Mouse (Mus musculus): Measurements from ENCODE around the gene Prss57. TPM values are rescaled to one million over a fixed set of nuclear protein-coding genes. Genes with fewer than 3 reads are reported as not detected.

Gene Prss57
- polyA plus RNA-seq, 1 experiment from 2014 or later, result 0.09 TPM

DNA sequence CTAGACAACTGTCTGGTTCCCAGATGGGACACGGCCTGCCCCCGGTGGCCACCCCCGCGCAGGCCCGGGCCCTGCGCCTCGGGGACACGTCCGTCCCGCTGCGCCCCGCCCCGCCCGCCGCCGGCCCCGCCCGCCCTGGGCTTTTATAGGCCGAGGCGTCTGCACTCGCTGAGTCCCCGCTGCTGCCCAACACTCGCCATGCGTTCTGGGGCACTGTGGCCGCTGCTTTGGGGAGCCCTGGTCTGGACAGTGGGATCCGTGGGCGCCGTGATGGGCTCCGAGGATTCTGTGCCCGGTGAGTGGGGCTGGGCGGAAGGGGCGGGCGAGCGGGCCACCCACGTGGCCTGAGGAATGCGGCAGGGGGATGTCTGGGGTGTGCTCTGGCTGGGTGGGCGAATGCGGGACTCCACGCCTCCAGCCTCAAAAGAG, 13.6 kb downstream of the Prss57 start, which contains the start of gene Fstl3:
TSS of gene Fstl3 (plus strand) at position 170 of the 429 bp plus-strand sequence.
- WGBS, result 2% methylated on average over 39 of the region's 39 CpGs
- Histone ChIP-seq H3K27me3 (peaks cover 63% of the 10 kb centered on the region), H3K36me3 (replicated peaks) (no peaks in the 10 kb centered on the region), H3K4me1 (peaks cover 29% of the 10 kb centered on the region), H3K9me3 (no peaks in the 10 kb centered on the region), H3K9ac (peak within 1 kb of the TSS; percentile 13; the same call in 1 of the 2 replicates), H3K4me2 (peak within 1 kb of the TSS; percentile 43), H3K27ac (no peak within 1 kb of the TSS), H3K4me3 (replicated peaks) (peak within 1 kb of the TSS; percentile 24)
- no peak for ATAC-seq (ENCODE audit: low FRiP score)

- no peak overlapping the region for H3K4me2 ChIP-seq
- ATAC-seq (ENCODE audit: low FRiP score), result no peak
- H3K9ac ChIP-seq, result no peak overlapping the region
- H3K4me3 ChIP-seq (replicated peaks), result no peak overlapping the region
- no peak overlapping the region for H3K27ac ChIP-seq
- H3K4me1 ChIP-seq, result peaks cover 13% of the 10 kb centered on the region
- H3K9me3 ChIP-seq, result no peaks in the 10 kb centered on the region
- H3K36me3 ChIP-seq (replicated peaks), result no peaks in the 10 kb centered on the region
- peaks cover 42% of the 10 kb centered on the region for H3K27me3 ChIP-seq
- 75% methylated on average over 5 of the region's 5 CpGs for WGBS
These were observed 16.1 kb downstream of the Prss57 start for GRCm38 (mm10) chr10:79774486-79775279.

GRCm38 (mm10) chr10:79773208-79773607, 17.6 kb downstream of the Prss57 start:
- WGBS, result 93% methylated on average over 2 of the region's 2 CpGs
- H3K36me3 ChIP-seq (replicated peaks), result no peaks in the 10 kb centered on the region

GRCm38 (mm10) chr10:79772320-79772719, 18.4 kb downstream of the Prss57 start:
- H3K9me3 ChIP-seq, result no peaks in the 10 kb centered on the region
- WGBS, result 89% methylated on average over 3 of the region's 3 CpGs
- no peak overlapping the region for H3K27ac ChIP-seq
- H3K4me1 ChIP-seq, result peaks cover 12% of the 10 kb centered on the region
- no peak for ATAC-seq (ENCODE audit: low FRiP score)
- no peak overlapping the region for H3K9ac ChIP-seq
- H3K4me3 ChIP-seq (replicated peaks), result no peak overlapping the region
- peaks cover 18% of the 10 kb centered on the region for H3K27me3 ChIP-seq
- H3K4me2 ChIP-seq, result no peak overlapping the region
- no peaks in the 10 kb centered on the region for H3K36me3 ChIP-seq (replicated peaks)

More at GRCm38 (mm10) chr10:79773208-79773607, 17.6 kb downstream of the Prss57 start:
- Histone ChIP-seq H3K4me1 (peaks cover 14% of the 10 kb centered on the region), H3K27ac (no peak overlapping the region), H3K4me3 (replicated peaks) (no peak overlapping the region), H3K4me2 (no peak overlapping the region), H3K9ac (no peak overlapping the region), H3K9me3 (no peaks in the 10 kb centered on the region), H3K27me3 (peaks cover 27% of the 10 kb centered on the region)
- ATAC-seq (ENCODE audit: low FRiP score), result no peak

DNA sequence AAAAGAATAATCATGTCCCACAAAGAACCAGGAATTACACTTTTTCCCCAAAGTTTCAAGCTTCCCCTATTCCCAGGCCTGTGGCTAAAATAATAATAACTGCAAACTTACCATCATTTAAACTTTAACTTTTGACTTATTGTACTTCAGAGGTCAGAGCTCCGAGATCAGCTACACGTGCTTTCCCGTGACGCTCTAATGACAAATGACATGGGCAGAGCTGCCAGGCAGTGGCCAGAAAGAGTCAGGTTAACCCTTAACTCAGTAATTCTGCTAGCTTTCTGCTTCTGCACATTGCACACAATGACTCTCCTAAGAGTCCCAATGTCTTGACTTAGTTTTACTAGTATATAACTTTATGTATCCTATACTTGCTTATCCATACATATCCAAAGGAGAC, 21.4 kb downstream of the Prss57 start:
- H3K27ac ChIP-seq, result no peak overlapping the region
- no peak overlapping the region for H3K4me2 ChIP-seq
- 0 out of 2 replicates have a peak, but pooled peaks cover 3% of the 10 kb centered on the region for H3K27me3 ChIP-seq
- no peak overlapping the region for H3K4me3 ChIP-seq (replicated peaks)
- 73% methylated on average over 4 of the region's 4 CpGs for WGBS
- no peak overlapping the region for H3K9ac ChIP-seq
- ATAC-seq (ENCODE audit: low FRiP score), result no peak
- H3K9me3 ChIP-seq, result no peaks in the 10 kb centered on the region
- H3K4me1 ChIP-seq, result peaks cover 25% of the 10 kb centered on the region
- no peaks in the 10 kb centered on the region for H3K36me3 ChIP-seq (replicated peaks)

DNA sequence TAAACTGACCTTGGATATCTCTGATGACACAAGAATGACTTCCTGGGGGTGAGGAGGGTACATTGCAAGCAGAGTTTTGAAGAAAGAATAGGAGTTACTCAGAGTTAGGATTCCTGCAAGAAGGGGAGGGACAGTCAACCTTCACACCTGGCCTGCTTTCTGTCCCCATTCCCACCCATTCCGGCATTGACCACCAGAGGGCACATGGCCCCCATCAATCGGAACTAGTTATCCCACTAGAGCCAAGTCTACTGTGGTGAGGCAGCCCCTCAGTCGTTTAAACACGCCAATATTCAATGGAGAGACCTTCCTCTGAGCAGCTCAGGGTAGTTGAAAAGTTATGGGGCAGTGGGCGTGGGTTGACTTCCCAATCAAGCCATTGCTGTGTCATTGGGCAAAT, 22.4 kb downstream of the Prss57 start:
- H3K9ac ChIP-seq, result no peak overlapping the region
- no peak overlapping the region for H3K27ac ChIP-seq
- no peaks in the 10 kb centered on the region for H3K9me3 ChIP-seq
- no peak for ATAC-seq (ENCODE audit: low FRiP score)
- H3K4me2 ChIP-seq, result 0 out of 2 replicates have a peak overlapping the region, but pooled peaks have one; percentile 94
- peaks cover 28% of the 10 kb centered on the region for H3K4me1 ChIP-seq
- 0 out of 2 replicates have a peak, but pooled peaks cover 3% of the 10 kb centered on the region for H3K27me3 ChIP-seq
- H3K36me3 ChIP-seq (replicated peaks), result no peaks in the 10 kb centered on the region
- 3% methylated on average over 5 of the region's 5 CpGs for WGBS
- no peak overlapping the region for H3K4me3 ChIP-seq (replicated peaks)

GRCm38 (mm10) chr10:79767372-79768244, 23.2 kb downstream of the Prss57 start:
- Histone ChIP-seq H3K27me3 (0 out of 2 replicates have a peak, but pooled peaks cover 3% of the 10 kb centered on the region), H3K4me2 (peak overlapping the region; percentile 94), H3K4me1 (peaks cover 31% of the 10 kb centered on the region), H3K27ac (peak overlapping the region; percentile 92), H3K36me3 (replicated peaks) (peaks cover under 1% of the 10 kb centered on the region), H3K9ac (peak overlapping the region; percentile 26; the same call in 1 of the 2 replicates), H3K4me3 (replicated peaks) (peak overlapping the region; percentile 94), H3K9me3 (no peaks in the 10 kb centered on the region)
- 11% methylated on average over 40 of the region's 40 CpGs for WGBS
- ATAC-seq (ENCODE audit: low FRiP score), result peak; percentile 88

DNA sequence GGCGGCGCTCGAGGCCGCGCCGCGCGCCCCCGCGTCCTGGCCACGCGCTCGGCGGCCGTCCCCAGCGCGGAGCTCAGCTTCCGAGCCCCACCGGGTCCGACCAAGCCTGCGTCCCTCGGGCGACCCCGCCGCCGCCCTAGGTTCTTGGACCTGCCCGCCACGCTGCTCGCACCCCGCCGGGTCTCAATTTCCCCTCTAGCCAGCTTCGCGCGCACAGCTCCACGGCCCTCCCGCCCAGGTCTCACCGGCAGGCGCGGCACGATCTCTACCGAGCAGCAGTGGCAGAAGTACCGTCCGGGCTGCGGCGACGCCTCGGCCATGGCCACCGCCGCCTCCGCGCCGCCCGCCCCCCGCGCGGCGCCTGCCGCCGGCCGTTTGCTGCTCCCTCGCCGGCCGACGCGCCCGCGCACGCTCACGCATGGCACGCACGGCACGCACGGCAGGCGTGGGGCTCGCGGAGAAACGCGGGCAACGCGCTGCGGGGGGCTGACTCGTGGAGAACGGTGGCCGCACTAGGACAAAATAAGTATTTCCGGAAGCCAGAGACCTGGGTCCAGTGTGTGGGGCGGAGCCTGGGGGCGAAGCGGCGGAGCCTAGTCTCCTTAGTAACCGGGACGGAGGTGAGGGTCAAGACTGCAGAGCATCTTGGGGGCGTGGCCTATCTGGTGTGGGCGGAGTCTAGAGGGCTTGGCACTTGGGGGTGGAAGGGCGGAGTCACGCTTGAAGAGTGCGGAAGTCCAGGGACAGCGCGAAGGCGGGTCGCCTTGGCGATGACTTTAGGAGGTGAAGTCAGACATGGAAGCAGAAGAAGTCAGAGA, 24.0 kb downstream of the Prss57 start, which contains the start of gene Rnf126:
TSS of gene Rnf126 (minus strand) at position 445 of the 818 bp plus-strand sequence.
- H3K4me3 ChIP-seq (replicated peaks), result peak within 1 kb of the TSS; percentile 94
- 1% methylated on average over 98 of the region's 101 CpGs for WGBS
- peak within 1 kb of the TSS; percentile 94 for H3K4me2 ChIP-seq
- H3K36me3 ChIP-seq (replicated peaks), result peaks cover 9% of the 10 kb centered on the region
- peaks cover 31% of the 10 kb centered on the region for H3K4me1 ChIP-seq
- H3K9ac ChIP-seq, result peak within 1 kb of the TSS; percentile 93
- peak within 1 kb of the TSS; percentile 92 for H3K27ac ChIP-seq
- H3K27me3 ChIP-seq, result 0 out of 2 replicates have a peak, but pooled peaks cover 3% of the 10 kb centered on the region
- no peaks in the 10 kb centered on the region for H3K9me3 ChIP-seq
- peak; percentile 90 for ATAC-seq (ENCODE audit: low FRiP score)

- no peak for ATAC-seq (ENCODE audit: low FRiP score)
- 12% methylated on average over 16 of the region's 16 CpGs for WGBS
- peak overlapping the region; percentile 92 for H3K27ac ChIP-seq
- H3K4me3 ChIP-seq (replicated peaks), result peak overlapping the region; percentile 94
- H3K36me3 ChIP-seq (replicated peaks), result peaks cover 16% of the 10 kb centered on the region
- H3K27me3 ChIP-seq, result 0 out of 2 replicates have a peak, but pooled peaks cover 3% of the 10 kb centered on the region
- H3K9ac ChIP-seq, result peak overlapping the region; percentile 93
- peak overlapping the region; percentile 94 for H3K4me2 ChIP-seq
- peaks cover 31% of the 10 kb centered on the region for H3K4me1 ChIP-seq
- H3K9me3 ChIP-seq, result no peaks in the 10 kb centered on the region
These were observed 24.7 kb downstream of the Prss57 start for GRCm38 (mm10) chr10:79766001-79766507.

DNA sequence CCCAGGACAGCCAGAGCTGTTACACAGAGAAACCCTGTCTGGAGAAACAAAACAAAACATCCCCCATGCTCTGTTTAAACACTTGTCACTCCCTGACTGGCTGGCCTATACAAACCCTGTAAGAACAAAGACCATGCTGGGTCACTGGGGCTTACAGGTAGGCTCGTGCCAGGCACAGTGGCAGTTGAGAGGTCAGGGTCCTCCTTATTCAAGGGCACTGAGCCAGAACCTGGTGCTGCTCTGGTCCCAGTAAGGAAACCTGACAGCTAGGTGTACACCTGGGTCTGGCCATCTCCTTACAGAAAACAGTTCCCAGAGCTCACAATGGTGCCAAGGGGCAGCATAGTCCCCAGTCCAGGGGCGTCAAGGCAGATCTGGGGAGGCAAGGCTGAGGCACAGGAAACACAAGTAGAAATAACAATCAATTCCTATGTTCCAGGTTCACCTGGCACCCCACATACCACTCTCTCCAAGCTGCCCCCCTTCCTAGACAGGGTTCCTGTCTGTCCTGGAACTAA, 25.5 kb downstream of the Prss57 start:
- whole genome bisulfite sequencing, result 64% methylated on average over 2 of the region's 2 CpGs
- Histone ChIP-seq H3K4me1 (peaks cover 31% of the 10 kb centered on the region), H3K4me2 (peak overlapping the region; percentile 94), H3K27me3 (0 out of 2 replicates have a peak, but pooled peaks cover under 1% of the 10 kb centered on the region), H3K36me3 (replicated peaks) (peaks cover 24% of the 10 kb centered on the region), H3K9me3 (no peaks in the 10 kb centered on the region), H3K27ac (no peak overlapping the region), H3K9ac (peak overlapping the region; percentile 93), H3K4me3 (replicated peaks) (peak overlapping the region; percentile 94)
- ATAC-seq (ENCODE audit: low FRiP score), result no peak

GRCm38 (mm10) chr10:79764234-79764633, 26.5 kb downstream of the Prss57 start:
- no peak overlapping the region for H3K4me3 ChIP-seq (replicated peaks)
- no peaks in the 10 kb centered on the region for H3K27me3 ChIP-seq
- no peak overlapping the region for H3K4me2 ChIP-seq
- peaks cover 32% of the 10 kb centered on the region for H3K36me3 ChIP-seq (replicated peaks)
- H3K9me3 ChIP-seq, result no peaks in the 10 kb centered on the region
- peaks cover 31% of the 10 kb centered on the region for H3K4me1 ChIP-seq
- no peak overlapping the region for H3K27ac ChIP-seq
- no peak overlapping the region for H3K9ac ChIP-seq
- 91% methylated on average over 7 of the region's 7 CpGs for WGBS
- no peak for ATAC-seq (ENCODE audit: low FRiP score)
